Mouse (Mus musculus) spleen, adult 2 months (tissue): ENCODE measurements around the gene Gm49333.

Source experiments
- CTCF ChIP-seq: fragments of 200-500 bp; IDR thresholded peaks from 2 replicates; pipeline ENCODE4 v1.5.1; 2011; ENCODE audit warnings: mild to moderate bottlenecking, inconsistent platforms; ENCODE audit not compliant: insufficient read depth, insufficient read length, insufficient replicate concordance; ENCODE audit errors: extremely low read depth
- POLR2A ChIP-seq: fragments of 200-500 bp; IDR thresholded peaks from 2 replicates; pipeline ENCODE4 v1.6.1; 2011; ENCODE audit warnings: low read depth, low read length, inconsistent platforms

- TF ChIP-seq CTCF (no peak), POLR2A (no peak)
These were observed 80.2 kb downstream of the Gm49333 start for GRCm38 (mm10) chr16:20691617-20692016.
